Mouse (Mus musculus) ES-E14 (cell line): ENCODE measurements at regions not wholly inside any gene's neighbourhood (a gene's known extent, or its start where the extent isn't known, plus 50 kb on each side); places are given as distances from the start of the nearest gene placed in this dataset.

ENCODE experiments used
- CHD2 ChIP-seq: IDR thresholded peaks from 2 replicates; pipeline ENCODE4 v1.6.1; 2014; ENCODE audit warnings: mild to moderate bottlenecking, low read depth, low read length, inconsistent platforms
- HCFC1 ChIP-seq: IDR thresholded peaks from 2 replicates; pipeline ENCODE4 v1.6.1; 2012; ENCODE audit warnings: low read length, inconsistent platforms, borderline replicate concordance; ENCODE audit not compliant: insufficient read depth
- MAFK ChIP-seq: IDR thresholded peaks from 2 replicates; pipeline ENCODE4 v1.6.1; 2014; ENCODE audit warnings: mild to moderate bottlenecking, low read depth, low read length, inconsistent platforms; ENCODE audit not compliant: insufficient read depth
- ZC3H11A ChIP-seq: IDR thresholded peaks from 2 replicates; pipeline ENCODE4 v1.6.1; 2012; ENCODE audit warnings: low read depth, mild to moderate bottlenecking, inconsistent platforms, low read length, borderline replicate concordance
- ZNF384 ChIP-seq: IDR thresholded peaks from 2 replicates; pipeline ENCODE4 v1.6.1; 2012; ENCODE audit warnings: low read depth, low read length, inconsistent platforms

- TF ChIP-seq CHD2, result no peak
- no peak for TF ChIP-seq ZNF384
- no peak for TF ChIP-seq ZC3H11A
- no peak for TF ChIP-seq MAFK
- no peak for TF ChIP-seq HCFC1
Observed at GRCm38 (mm10) chr16:78859006-78859405, 71.7 kb upstream of the Chodl start.
